Mouse (Mus musculus) cortical plate, adult 2 months (tissue): ENCODE measurements around the gene Gata1.

Experiments
- CTCF ChIP-seq: fragments of 200-500 bp; IDR thresholded peaks from 2 replicates; pipeline ENCODE4 v1.5.1; 2011; ENCODE audit warnings: mild to moderate bottlenecking, control low read depth, low read length; ENCODE audit not compliant: insufficient read depth; ENCODE audit errors: extremely low read depth
- POLR2A ChIP-seq: fragments of 200-500 bp; IDR thresholded peaks from 2 replicates; pipeline ENCODE4 v1.6.1; 2011; ENCODE audit warnings: mild to moderate bottlenecking, low read length, control low read depth; ENCODE audit not compliant: insufficient read depth; ENCODE audit errors: extremely low read depth

DNA sequence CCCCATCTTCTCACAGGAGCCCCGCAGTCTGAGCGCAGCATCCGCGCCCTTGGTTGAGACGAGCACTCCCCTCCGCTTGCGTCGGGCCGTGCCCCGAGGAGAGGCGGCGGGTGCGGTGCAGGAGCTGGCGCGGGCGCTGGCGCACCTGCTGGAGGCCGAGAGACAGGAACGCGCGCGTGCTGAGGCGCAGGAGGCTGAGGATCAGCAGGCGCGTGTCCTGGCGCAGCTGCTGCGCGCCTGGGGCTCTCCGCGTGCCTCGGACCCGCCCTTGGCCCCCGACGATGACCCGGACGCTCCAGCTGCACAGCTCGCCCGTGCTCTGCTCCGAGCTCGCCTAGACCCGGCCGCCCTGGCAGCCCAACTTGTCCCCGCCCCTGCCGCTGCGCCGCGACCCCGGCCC lies 55.8 kb downstream of the Gata1 start:
- TF ChIP-seq POLR2A (no peak), CTCF (no peak)
